Mouse (Mus musculus) stomach, embryonic 14.5 days (tissue): ENCODE results near the gene Usp35. TPM values are rescaled to one million over a fixed set of nuclear protein-coding genes. Genes with fewer than 3 reads are reported as not detected.

Source experiments
- ATAC-seq: fragments of 200-750 bp; cut with Nextera tagmentation; 2 replicates; pipeline ENCODE4 v1.8.0; 2017; ENCODE audit warnings: low read depth, moderate TSS enrichment; ENCODE audit not compliant: insufficient number of reproducible peaks, insufficient read depth, low FRiP score
- H3K27ac ChIP-seq: fragments of 300-500 bp; sonication (generic); 2 replicates; pipeline ENCODE4 v1.5.1; 2014; ENCODE audit warnings: mild to moderate bottlenecking, low read length, moderate library complexity, mixed read lengths
- H3K27me3 ChIP-seq: fragments of 300-500 bp; sonication (generic); 2 replicates; pipeline ENCODE4 v1.6.1; 2014; ENCODE audit warnings: low read length, control low read depth, mixed read lengths; ENCODE audit not compliant: control insufficient read depth, insufficient read depth
- H3K36me3 ChIP-seq: fragments of 300-500 bp; sonication (generic); 2 replicates; pipeline ENCODE4 v1.6.1; 2014; ENCODE audit warnings: mild to moderate bottlenecking, control low read depth, low read length, moderate library complexity, mixed read lengths; ENCODE audit not compliant: control insufficient read depth, insufficient read depth
- H3K4me1 ChIP-seq: fragments of 300-500 bp; sonication (generic); 2 replicates; pipeline ENCODE4 v1.6.1; 2014; ENCODE audit warnings: low read length, control low read depth, mixed read lengths; ENCODE audit not compliant: control insufficient read depth, insufficient read depth
- H3K4me2 ChIP-seq: fragments of 300-500 bp; sonication (generic); replicated peaks from 2 replicates; pipeline ENCODE4 v1.6.1; 2014; ENCODE audit warnings: low read depth, low read length, control low read depth
- H3K4me3 ChIP-seq: fragments of 300-500 bp; sonication (generic); 2 replicates; pipeline ENCODE4 v1.5.1; 2014; ENCODE audit warnings: low read depth, low read length, control low read depth
- H3K9ac ChIP-seq: fragments of 300-500 bp; sonication (generic); replicated peaks from 2 replicates; pipeline ENCODE4 v1.6.1; 2014; ENCODE audit warnings: low read depth, mild to moderate bottlenecking, control low read depth, low read length, moderate library complexity, mixed read lengths
- H3K9me3 ChIP-seq: fragments of 300-500 bp; sonication (generic); 2 replicates; pipeline ENCODE4 v1.6.1; 2016; ENCODE audit warnings: low read depth, low read length, control low read depth; ENCODE audit not compliant: control insufficient read depth
- WGBS: fragments of 180-500 bp; shearing (Covaris S2); extraction: QIAGEN DNeasy Blood & Tissue Kit; methylation state at CpG from one replicate; pipeline ENCODE4 v1.1.7; 2014; 5-methylcytosine and 5-hydroxymethylcytosine counted together
- polyA plus RNA-seq: library from polyadenylated mRNA; unstranded; fragments of >200 nt; fragmentation: Nextera tagmentation; extraction: Ambion mirVana; gene quantifications from 2 replicates; pipeline ENCODE4 v1.2.1, GENCODE M21; 2014

Usp35 gene
- polyA plus RNA-seq, 1 experiment from 2014 or later, result 3.4 TPM

DNA sequence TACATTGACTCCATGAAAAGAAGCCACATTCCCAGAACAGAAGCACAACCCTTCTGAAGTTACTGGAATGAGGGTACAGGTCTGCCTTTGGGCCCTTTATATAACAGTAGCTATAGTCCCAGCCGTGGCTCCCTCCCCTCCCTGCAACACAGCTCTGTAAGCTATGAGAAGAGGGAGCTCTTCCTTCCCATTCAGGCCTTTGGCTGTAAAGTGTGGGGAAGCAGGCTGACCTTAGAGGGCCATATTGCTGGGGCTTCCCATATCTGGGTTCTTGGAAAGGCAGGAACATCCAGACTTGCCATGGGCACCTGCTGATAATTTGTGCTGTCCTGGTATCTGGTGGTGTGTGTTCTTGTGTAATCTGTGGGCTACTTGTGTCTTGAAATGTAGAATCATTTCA is 24.3 kb downstream of the Usp35 start:
- H3K9ac ChIP-seq, result no peak overlapping the region
- whole genome bisulfite sequencing, result 96% methylated on average over 1 of the region's 1 CpGs
- H3K9me3 ChIP-seq, result no peaks in the 10 kb centered on the region
- ATAC-seq, result no peak
- peaks cover 36% of the 10 kb centered on the region for H3K36me3 ChIP-seq
- H3K27ac ChIP-seq, result no peak overlapping the region
- H3K4me2 ChIP-seq, result no peak overlapping the region
- no peaks in the 10 kb centered on the region for H3K4me1 ChIP-seq
- H3K4me3 ChIP-seq, result no peak overlapping the region
- H3K27me3 ChIP-seq, result no peaks in the 10 kb centered on the region

DNA sequence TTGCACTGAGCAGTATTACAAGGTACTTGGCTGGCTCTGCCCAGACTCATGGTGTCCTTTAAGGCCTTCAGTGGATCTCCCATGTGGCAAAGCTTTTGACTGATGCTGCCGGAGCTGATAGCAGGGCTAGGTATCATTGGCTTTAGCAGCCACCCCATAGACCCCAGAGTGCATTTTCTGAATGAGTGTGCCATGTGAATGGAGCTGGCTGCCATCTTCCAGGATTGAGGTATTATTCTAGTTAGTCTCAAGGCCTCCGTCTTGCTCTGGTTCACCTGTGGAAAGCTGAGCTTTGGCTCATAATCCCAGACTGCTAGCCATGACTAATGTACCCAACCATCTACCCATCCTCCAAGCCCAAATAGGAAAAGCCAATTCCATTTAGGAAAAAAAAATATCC is 25.0 kb downstream of the Usp35 start:
- no peak overlapping the region for H3K27ac ChIP-seq

DNA sequence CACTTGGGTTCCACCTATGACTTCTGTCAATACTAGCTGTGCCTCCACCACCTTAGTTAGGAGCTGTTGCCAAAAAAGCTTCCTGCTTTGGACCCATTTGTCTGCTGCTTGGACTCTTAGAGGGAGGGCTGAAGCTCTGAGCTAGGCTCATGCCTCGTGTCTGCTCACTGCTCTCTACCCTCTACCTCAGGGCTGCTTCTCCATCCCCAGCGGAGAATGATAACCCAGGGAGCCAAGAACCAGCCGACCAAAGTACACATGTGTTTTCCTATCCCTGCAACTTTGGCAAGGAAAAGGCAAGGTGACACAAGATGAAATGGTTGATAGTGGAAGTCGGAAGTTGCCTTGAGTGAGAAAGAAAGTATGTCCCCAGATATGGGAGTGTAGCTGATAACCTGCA is 26.6 kb downstream of the Usp35 start:
- H3K27me3 ChIP-seq, result no peaks in the 10 kb centered on the region
- peaks cover 41% of the 10 kb centered on the region for H3K36me3 ChIP-seq
- H3K9me3 ChIP-seq, result no peaks in the 10 kb centered on the region
- H3K4me3 ChIP-seq, result no peak overlapping the region
- ATAC-seq, result no peak
- H3K4me2 ChIP-seq, result no peak overlapping the region
- no peak overlapping the region for H3K27ac ChIP-seq
- 84% methylated on average over 4 of the region's 4 CpGs for WGBS
- no peak overlapping the region for H3K9ac ChIP-seq
- no peaks in the 10 kb centered on the region for H3K4me1 ChIP-seq

More for the DNA sequence above, 25.0 kb downstream of the Usp35 start:
- Histone ChIP-seq H3K9ac (no peak overlapping the region), H3K4me3 (no peak overlapping the region), H3K4me1 (no peaks in the 10 kb centered on the region), H3K4me2 (no peak overlapping the region), H3K36me3 (peaks cover 41% of the 10 kb centered on the region), H3K27me3 (no peaks in the 10 kb centered on the region), H3K9me3 (no peaks in the 10 kb centered on the region)
- 94% methylated on average over 2 of the region's 2 CpGs for WGBS
- ATAC-seq, result no peak

DNA sequence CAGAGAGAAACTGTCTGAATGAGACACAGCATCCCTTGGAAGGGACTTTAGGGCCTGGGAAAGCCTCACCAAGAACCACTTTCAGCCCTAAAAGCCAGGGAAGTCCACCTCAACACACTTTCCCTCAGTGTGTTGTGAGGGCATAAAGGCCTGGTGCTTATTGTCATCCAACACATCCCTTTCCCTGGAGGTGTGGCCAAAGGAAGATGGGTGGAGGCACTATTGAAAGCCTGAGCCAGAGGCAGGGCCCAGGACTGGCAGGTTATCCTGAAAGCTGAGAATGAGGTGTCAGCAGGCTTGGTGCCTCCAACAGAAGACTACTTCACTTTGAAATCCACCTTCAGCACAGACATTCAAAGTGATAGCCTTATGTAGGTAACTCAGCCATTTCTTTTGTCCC is 27.3 kb downstream of the Usp35 start:
- Histone ChIP-seq H3K4me3 (no peak overlapping the region), H3K9ac (no peak overlapping the region), H3K27ac (no peak overlapping the region), H3K4me1 (no peaks in the 10 kb centered on the region), H3K9me3 (no peaks in the 10 kb centered on the region), H3K36me3 (peaks cover 41% of the 10 kb centered on the region), H3K27me3 (no peaks in the 10 kb centered on the region), H3K4me2 (no peak overlapping the region)
- no peak for ATAC-seq

DNA sequence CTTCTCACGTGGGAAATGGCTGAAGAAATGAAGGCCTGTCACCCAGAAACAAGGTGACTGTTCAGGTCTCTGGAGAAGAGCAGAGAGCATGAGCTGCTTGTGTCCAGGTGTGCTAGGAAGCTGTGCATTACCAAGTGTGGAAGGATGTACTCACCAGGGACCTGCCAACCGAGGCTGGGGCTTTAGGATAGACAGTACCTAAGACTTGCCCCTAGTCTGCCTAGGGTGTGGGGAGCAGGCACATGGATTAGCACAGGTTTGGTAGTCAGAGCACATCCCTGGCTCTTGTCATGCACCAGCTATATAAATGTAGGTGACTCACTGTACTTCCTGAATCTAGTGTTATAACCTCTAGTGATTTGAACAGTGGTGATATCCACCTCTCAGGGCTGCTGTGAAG is 28.2 kb downstream of the Usp35 start:
- no peak for ATAC-seq
- Histone ChIP-seq H3K27ac (no peak overlapping the region), H3K27me3 (no peaks in the 10 kb centered on the region), H3K9me3 (no peaks in the 10 kb centered on the region), H3K4me2 (no peak overlapping the region), H3K36me3 (peaks cover 40% of the 10 kb centered on the region), H3K9ac (no peak overlapping the region), H3K4me1 (no peaks in the 10 kb centered on the region), H3K4me3 (no peak overlapping the region)
- whole genome bisulfite sequencing, result 67% methylated on average over 2 of the region's 2 CpGs

DNA sequence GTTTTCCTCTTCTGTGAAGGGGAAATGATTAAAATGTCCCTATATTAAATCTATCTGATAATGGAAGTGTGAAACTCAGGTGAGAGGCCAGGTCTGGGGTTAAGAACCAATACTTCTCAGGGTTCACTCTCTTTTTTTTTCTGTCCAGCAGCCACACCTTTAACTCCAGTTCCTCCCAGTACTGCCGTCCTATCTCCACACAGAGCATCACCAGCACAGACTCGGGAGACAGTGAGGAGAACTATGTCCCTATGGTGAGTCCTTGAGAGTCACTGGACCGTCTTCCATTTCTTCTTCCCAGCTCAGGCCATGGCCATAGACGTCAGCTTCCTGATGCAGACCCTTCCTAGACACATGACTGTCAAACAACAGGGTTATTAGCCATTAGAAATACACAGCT is 28.9 kb downstream of the Usp35 start:
- 79% methylated on average over 4 of the region's 4 CpGs for WGBS
- Histone ChIP-seq H3K4me1 (no peaks in the 10 kb centered on the region), H3K27me3 (no peaks in the 10 kb centered on the region), H3K36me3 (peaks cover 38% of the 10 kb centered on the region), H3K9ac (no peak overlapping the region), H3K9me3 (no peaks in the 10 kb centered on the region), H3K4me3 (no peak overlapping the region), H3K27ac (no peak overlapping the region), H3K4me2 (no peak overlapping the region)
- ATAC-seq, result no peak

DNA sequence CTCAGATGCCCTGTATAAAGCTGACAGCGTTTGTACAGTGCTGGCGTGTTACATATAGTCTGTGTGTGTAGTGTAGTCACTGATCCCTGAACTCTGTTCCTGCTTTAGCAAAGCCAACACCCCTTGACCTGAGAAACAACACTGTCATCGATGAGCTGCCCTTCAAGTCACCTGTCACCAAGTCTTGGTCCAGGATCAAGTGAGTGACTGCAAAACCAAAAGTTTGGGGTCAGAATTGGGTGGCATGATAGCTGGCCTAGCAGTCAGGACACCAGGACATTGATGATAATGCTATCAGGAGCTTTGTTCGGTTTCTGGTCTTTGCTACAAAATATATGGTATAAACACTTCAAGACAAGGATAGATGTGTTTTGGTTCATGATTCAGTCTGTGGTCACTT is 29.6 kb downstream of the Usp35 start:
- no peak for ATAC-seq
- no peaks in the 10 kb centered on the region for H3K27me3 ChIP-seq
- no peak overlapping the region for H3K9ac ChIP-seq
- no peak overlapping the region for H3K27ac ChIP-seq
- no peak overlapping the region for H3K4me2 ChIP-seq
- no peak overlapping the region for H3K4me3 ChIP-seq
- no peaks in the 10 kb centered on the region for H3K4me1 ChIP-seq
- WGBS, result 81% methylated on average over 4 of the region's 4 CpGs
- peaks cover 38% of the 10 kb centered on the region for H3K36me3 ChIP-seq
- H3K9me3 ChIP-seq, result no peaks in the 10 kb centered on the region

DNA sequence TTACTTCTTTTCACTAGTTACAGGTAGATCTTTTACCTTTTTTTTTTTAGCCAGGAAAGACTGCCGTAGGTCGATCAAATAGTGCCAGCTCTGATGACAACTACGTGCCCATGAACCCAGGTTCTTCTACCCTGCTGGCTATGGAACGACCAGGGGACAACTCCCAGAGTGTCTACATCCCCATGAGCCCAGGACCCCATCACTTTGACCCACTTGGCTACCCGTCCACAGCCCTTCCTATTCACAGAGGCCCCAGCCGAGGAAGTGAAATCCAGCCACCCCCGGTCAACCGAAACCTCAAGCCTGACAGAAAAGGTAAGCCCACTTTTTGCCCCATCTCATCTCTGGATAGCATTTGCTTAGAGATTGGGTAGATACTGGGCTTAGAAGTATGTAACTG is 30.5 kb downstream of the Usp35 start:
- H3K4me2 ChIP-seq, result no peak overlapping the region
- no peak for ATAC-seq
- peaks cover 38% of the 10 kb centered on the region for H3K36me3 ChIP-seq
- WGBS, result 81% methylated on average over 8 of the region's 8 CpGs
- no peak overlapping the region for H3K27ac ChIP-seq
- no peak overlapping the region for H3K9ac ChIP-seq
- no peaks in the 10 kb centered on the region for H3K27me3 ChIP-seq
- H3K9me3 ChIP-seq, result no peaks in the 10 kb centered on the region
- H3K4me3 ChIP-seq, result no peak overlapping the region
- H3K4me1 ChIP-seq, result no peaks in the 10 kb centered on the region

DNA sequence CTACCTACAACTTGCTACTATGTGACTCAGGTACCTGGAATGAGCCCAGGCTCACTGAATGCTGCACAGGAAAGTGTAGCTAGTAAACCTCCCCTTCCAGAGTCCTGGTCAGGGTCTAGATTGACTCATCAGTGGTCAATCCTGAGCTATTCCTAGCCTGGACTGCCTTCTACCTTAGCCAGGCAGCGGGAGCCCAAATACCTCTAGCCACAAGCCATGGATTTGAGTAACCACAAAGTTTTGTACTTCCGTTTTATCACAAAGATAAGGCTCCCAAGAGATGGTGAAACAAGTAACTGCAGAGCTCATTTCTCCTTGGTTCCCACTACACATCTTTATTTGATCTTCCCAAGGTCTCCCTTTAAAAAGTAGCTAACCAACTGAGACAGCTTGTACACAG is 30.9 kb downstream of the Usp35 start:
- Histone ChIP-seq H3K4me1 (no peaks in the 10 kb centered on the region), H3K27ac (no peak overlapping the region), H3K4me3 (no peak overlapping the region), H3K9ac (no peak overlapping the region), H3K4me2 (no peak overlapping the region), H3K9me3 (no peaks in the 10 kb centered on the region), H3K27me3 (no peaks in the 10 kb centered on the region), H3K36me3 (peaks cover 36% of the 10 kb centered on the region)
- no peak for ATAC-seq
- WGBS, result 82% methylated on average over 2 of the region's 2 CpGs
